Comparison of ENCODE assay signal across 8 mouse cellular contexts in the genomic region with DNA sequence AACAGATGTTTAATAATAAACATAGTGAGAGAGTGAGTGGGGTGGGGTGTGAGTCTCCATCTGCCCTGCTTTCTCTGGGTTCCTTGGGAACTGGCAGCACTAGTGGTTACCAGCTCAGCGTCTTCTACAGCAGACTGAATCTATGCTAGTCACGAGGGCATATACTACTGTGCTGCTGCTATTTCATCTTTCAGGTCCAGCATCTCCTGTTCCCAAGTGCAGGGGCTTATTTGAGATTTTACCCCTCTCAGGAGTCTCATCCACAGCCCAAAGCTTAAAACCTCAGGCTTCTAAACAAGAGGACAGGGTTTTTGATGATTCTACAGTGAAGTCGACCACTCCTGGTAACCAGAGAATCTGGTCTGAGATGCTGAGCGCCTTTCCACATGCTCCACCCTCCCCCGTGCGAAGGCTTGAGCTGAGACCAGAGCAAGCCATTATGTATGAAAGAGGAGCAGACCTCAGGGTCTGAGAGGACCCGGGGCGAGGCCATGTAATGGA. TPM values are rescaled to one million over a fixed set of nuclear protein-coding genes. Genes with fewer than 3 reads are reported as not detected.
DNase-seq lines count a peak whose midpoint lies in the region; ATAC-seq lines count a peak whose summit lies in the region.

No protein-coding gene starts in this region.

- no peak overlapping the region for H3K9ac ChIP-seq in lung, embryonic 15.5 days
- peak overlapping the region; percentile 61 for H3K9ac ChIP-seq in hindbrain, embryonic 15.5 days
- H3K9ac ChIP-seq in midbrain, embryonic 12.5 days (replicated peaks): peak overlapping the region; percentile 79

- H3K36me3 ChIP-seq in lung, embryonic 15.5 days: no peaks in the 10 kb centered on the region
- no peaks in the 10 kb centered on the region for H3K36me3 ChIP-seq in hindbrain, embryonic 15.5 days
- no peaks in the 10 kb centered on the region for H3K36me3 ChIP-seq in midbrain, embryonic 12.5 days
- no peaks in the 10 kb centered on the region for H3K36me3 ChIP-seq in heart, embryonic 10.5 days

- H3K4me2 ChIP-seq in lung, embryonic 15.5 days: peak overlapping the region; percentile 93
- H3K4me2 ChIP-seq in hindbrain, embryonic 15.5 days: peak overlapping the region; percentile 75
- peak overlapping the region; percentile 86 for H3K4me2 ChIP-seq in midbrain, embryonic 12.5 days (replicated peaks)

- no peaks in the 10 kb centered on the region for H3K9me3 ChIP-seq in lung, embryonic 15.5 days
- no peaks in the 10 kb centered on the region for H3K9me3 ChIP-seq in hindbrain, embryonic 15.5 days
- no peaks in the 10 kb centered on the region for H3K9me3 ChIP-seq in midbrain, embryonic 12.5 days
- H3K9me3 ChIP-seq in heart, embryonic 10.5 days: no peaks in the 10 kb centered on the region

- peaks cover 18% of the 10 kb centered on the region; the same call in 1 of the 2 replicates for H3K27me3 ChIP-seq in lung, embryonic 15.5 days
- no peaks in the 10 kb centered on the region for H3K27me3 ChIP-seq in hindbrain, embryonic 15.5 days
- peaks cover 16% of the 10 kb centered on the region; the same call in 1 of the 2 replicates for H3K27me3 ChIP-seq in midbrain, embryonic 12.5 days
- peaks cover 15% of the 10 kb centered on the region for H3K27me3 ChIP-seq in heart, embryonic 10.5 days (ENCODE audit: insufficient read depth, poor library complexity, severe bottlenecking)

- peak overlapping the region; percentile 59 for H3K4me3 ChIP-seq in lung, embryonic 15.5 days
- H3K4me3 ChIP-seq in hindbrain, embryonic 15.5 days: peak overlapping the region; percentile 56
- H3K4me3 ChIP-seq in midbrain, embryonic 12.5 days: peak overlapping the region; percentile 77
- no peak overlapping the region for H3K4me3 ChIP-seq in heart, embryonic 10.5 days

- ATAC-seq in lung, embryonic 15.5 days (ENCODE audit: borderline replicate concordance, extremely low read depth, low FRiP score, low TSS enrichment): no peak
- peak; percentile 35; the same call in 1 of the 2 replicates for ATAC-seq in hindbrain, embryonic 15.5 days (ENCODE audit: low FRiP score, low read depth)
- ATAC-seq in midbrain, embryonic 12.5 days (ENCODE audit: low FRiP score, low read depth): no peak

- DNase-seq in lung, adult 18-20 months: no peak
- no peak for DNase-seq in spleen, postnatal 4 days (ENCODE audit: low spot score in 2 of 2)
- DNase-seq in kidney, postnatal 10 days: no peak
- no peak for DNase-seq in kidney, postnatal 14 days
- DNase-seq in heart, embryonic 10.5 days (ENCODE audit: low spot score): no peak

- no peaks in the 10 kb centered on the region for H3K4me1 ChIP-seq in lung, embryonic 15.5 days
- peaks cover 9% of the 10 kb centered on the region; the same call in 1 of the 2 replicates for H3K4me1 ChIP-seq in hindbrain, embryonic 15.5 days (replicated peaks)
- H3K4me1 ChIP-seq in midbrain, embryonic 12.5 days: peaks cover 15% of the 10 kb centered on the region; the same call in 1 of the 2 replicates
- H3K4me1 ChIP-seq in heart, embryonic 10.5 days: 0 out of 2 replicates have a peak, but pooled peaks cover 6% of the 10 kb centered on the region

- 8% methylated on average over 8 of the region's 8 CpGs for WGBS in lung, embryonic 15.5 days
- WGBS in hindbrain, embryonic 15.5 days: 4% methylated on average over 8 of the region's 8 CpGs
- WGBS in midbrain, embryonic 12.5 days: 7% methylated on average over 8 of the region's 8 CpGs
- 15% methylated on average over 8 of the region's 8 CpGs for WGBS in heart, embryonic 10.5 days

- no peak overlapping the region for H3K27ac ChIP-seq in lung, embryonic 15.5 days
- H3K27ac ChIP-seq in hindbrain, embryonic 15.5 days (replicated peaks): peak overlapping the region; percentile 94
- H3K27ac ChIP-seq in midbrain, embryonic 12.5 days (replicated peaks): peak overlapping the region; percentile 95
- no peak overlapping the region for H3K27ac ChIP-seq in heart, embryonic 10.5 days

RNA-seq across cellular contexts. Expression of a gene that starts 2.2 kb away (rescaled TPM):
- polyA plus RNA-seq in lung, embryonic 15.5 days (2015; fragmentation: Nextera tagmentation; extraction: Ambion mirVana): 5.7 TPM in 2 replicates
- 71.0 and 72.0 TPM in 2 replicates for polyA plus RNA-seq in hindbrain, embryonic 15.5 days (2015; fragmentation: Nextera tagmentation; extraction: Ambion mirVana)
- polyA plus RNA-seq in midbrain, embryonic 12.5 days (2016; fragmentation: Nextera tagmentation; extraction: Ambion mirVana): 42.4 and 49.0 TPM in 2 replicates
- 0.36 and 0.40 TPM in 2 replicates for polyA plus RNA-seq in heart, embryonic 10.5 days (2016; fragmentation: Nextera tagmentation; extraction: Ambion mirVana)

Comparison
In these comparisons a context has a peak if more than half of its experiments do, and no peak if none do; other contexts are left out.
1. H3K27ac ChIP-seq: peak in hindbrain, embryonic 15.5 days (single experiment) and midbrain, embryonic 12.5 days (single experiment); none in lung, embryonic 15.5 days (single experiment) and heart, embryonic 10.5 days (single experiment).
2. Peak in every context shown above with its lines, with median percentiles within 50 percentile points of each other: H3K4me2 ChIP-seq.